Mouse (Mus musculus): ENCODE results near the gene Scaf8. TPM values are rescaled to one million over a fixed set of nuclear protein-coding genes. Genes with fewer than 3 reads are reported as not detected.

Gene Scaf8
- polyA plus RNA-seq, 1 experiment from 2014 or later, result 20.9 TPM

DNA sequence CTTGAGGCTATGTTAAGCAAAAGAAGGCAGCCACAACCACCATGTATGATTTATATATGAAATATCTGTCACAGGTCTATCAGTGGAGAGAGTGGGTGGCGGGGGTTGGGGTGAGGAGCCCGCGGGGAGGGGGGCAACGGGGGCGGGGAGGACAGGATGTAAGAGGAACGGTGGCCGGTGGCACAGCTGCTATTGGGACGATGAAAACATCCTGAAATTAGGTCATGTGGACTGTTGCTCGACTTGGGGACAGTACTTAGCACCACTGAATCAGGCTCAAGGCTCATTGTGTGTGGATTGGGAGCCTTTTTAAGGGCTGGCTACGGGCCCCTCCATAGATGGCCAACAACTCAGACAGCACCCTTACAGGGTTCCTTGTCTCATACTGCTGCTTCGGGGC is 105.4 kb downstream of the Scaf8 start:
- H3K27ac ChIP-seq (replicated peaks), result no peak overlapping the region
- no peaks in the 10 kb centered on the region for H3K27me3 ChIP-seq (ENCODE audit: low read depth, poor library complexity, severe bottlenecking)
- peaks cover 25% of the 10 kb centered on the region for H3K36me3 ChIP-seq
- no peak for DNase-seq (ENCODE audit: low spot score)
- no peak overlapping the region for H3K4me3 ChIP-seq
- no peaks in the 10 kb centered on the region for H3K9me3 ChIP-seq (replicated peaks)
- no peaks in the 10 kb centered on the region for H3K4me1 ChIP-seq
- 81% methylated on average over 11 of the region's 11 CpGs for WGBS

DNA sequence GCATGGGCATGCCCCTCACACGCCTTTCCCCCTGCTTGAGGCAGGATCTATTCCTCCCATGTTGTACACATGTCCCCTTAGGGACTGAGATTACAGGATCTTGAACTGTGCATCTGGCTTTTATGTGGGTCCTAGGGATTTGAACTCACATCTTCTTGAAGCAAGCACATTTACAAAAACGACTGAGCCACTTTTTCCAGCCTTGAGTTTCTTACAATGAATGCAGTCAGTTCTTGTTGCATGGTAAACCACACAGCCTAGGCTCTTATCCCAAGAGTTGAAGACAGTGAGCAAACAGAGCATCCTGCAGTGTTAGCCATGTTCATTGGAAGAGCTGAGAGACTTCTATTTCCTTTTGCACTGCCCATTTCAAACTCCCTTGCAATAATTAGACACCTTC is 108.3 kb downstream of the Scaf8 start:
- Histone ChIP-seq H3K36me3 (peaks cover 5% of the 10 kb centered on the region), H3K9me3 (replicated peaks) (no peaks in the 10 kb centered on the region), H3K4me3 (no peak overlapping the region), H3K27ac (replicated peaks) (no peak overlapping the region), H3K4me1 (no peaks in the 10 kb centered on the region), H3K27me3 (ENCODE audit: low read depth, poor library complexity, severe bottlenecking) (no peaks in the 10 kb centered on the region)
- 71% methylated on average over 2 of the region's 2 CpGs for WGBS
- no peak for DNase-seq (ENCODE audit: low spot score)

DNA sequence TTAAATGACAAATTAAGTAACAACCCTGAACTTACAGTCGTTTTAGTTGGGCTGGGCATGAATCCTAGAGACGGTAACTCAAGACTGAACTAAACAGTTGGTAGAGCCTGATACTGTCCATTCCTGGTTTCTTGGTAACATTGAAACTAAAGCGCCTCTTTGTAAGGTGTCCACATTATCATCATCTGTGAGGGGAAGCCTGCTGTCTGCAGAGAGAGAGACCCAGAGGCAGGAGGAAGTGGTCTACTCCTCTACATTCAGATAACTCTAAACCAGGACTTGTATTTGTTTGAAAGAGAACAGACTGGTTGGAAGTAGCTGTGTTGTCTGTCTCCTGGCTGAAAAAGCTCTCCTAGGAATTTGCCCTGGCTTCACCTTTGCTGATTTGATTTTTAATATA is 108.9 kb downstream of the Scaf8 start:
- WGBS, result 86% methylated on average over 3 of the region's 3 CpGs
- Histone ChIP-seq H3K27ac (replicated peaks) (no peak overlapping the region), H3K27me3 (ENCODE audit: low read depth, poor library complexity, severe bottlenecking) (no peaks in the 10 kb centered on the region), H3K9me3 (replicated peaks) (no peaks in the 10 kb centered on the region), H3K36me3 (peaks cover 2% of the 10 kb centered on the region; the same call in 1 of the 2 replicates), H3K4me3 (no peak overlapping the region), H3K4me1 (no peaks in the 10 kb centered on the region)
- DNase-seq (ENCODE audit: low spot score), result no peak

DNA sequence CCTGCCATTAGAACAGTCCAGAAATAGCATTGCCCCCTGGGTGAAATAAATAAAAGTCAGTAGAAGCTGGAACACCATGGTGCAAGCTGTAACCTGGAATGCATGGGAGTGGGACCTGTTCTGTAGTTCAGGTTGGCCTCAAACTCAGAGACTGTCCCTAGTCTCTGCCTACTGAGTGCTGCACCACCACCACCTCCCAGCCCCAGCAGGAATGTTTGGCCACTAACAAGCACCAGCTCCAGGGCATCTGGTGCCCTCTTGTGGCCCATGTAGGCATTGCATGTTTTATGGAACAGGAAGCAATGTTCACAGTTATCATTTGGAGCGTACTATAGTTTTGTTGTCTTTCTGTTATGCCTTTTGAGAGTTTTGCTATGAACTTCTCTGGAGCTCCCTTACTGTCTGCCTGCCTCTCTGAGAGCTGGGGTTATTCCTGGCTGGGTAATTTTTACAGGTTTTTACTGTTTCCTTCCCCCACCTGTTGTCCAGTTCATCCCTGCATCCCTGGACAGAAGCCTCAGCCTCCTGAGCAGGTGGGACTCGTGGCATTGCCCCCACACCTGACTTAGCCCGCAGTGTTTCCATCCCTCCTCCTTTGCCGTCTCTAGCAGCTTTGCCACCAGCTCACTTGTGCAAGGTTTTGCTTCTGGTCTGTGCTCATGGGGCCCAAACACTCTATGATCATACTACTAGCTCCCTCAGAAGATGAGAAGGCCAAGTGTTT is 109.8 kb downstream of the Scaf8 start:
- H3K9me3 ChIP-seq (replicated peaks), result no peaks in the 10 kb centered on the region
- peaks cover 2% of the 10 kb centered on the region; the same call in 1 of the 2 replicates for H3K36me3 ChIP-seq
- H3K4me1 ChIP-seq, result no peaks in the 10 kb centered on the region
- no peak overlapping the region for H3K27ac ChIP-seq (replicated peaks)
- 64% methylated on average over 4 of the region's 4 CpGs for WGBS
- peak; percentile 75 for DNase-seq (ENCODE audit: low spot score)
- H3K4me3 ChIP-seq, result no peak overlapping the region
- H3K27me3 ChIP-seq (ENCODE audit: low read depth, poor library complexity, severe bottlenecking), result no peaks in the 10 kb centered on the region

DNA sequence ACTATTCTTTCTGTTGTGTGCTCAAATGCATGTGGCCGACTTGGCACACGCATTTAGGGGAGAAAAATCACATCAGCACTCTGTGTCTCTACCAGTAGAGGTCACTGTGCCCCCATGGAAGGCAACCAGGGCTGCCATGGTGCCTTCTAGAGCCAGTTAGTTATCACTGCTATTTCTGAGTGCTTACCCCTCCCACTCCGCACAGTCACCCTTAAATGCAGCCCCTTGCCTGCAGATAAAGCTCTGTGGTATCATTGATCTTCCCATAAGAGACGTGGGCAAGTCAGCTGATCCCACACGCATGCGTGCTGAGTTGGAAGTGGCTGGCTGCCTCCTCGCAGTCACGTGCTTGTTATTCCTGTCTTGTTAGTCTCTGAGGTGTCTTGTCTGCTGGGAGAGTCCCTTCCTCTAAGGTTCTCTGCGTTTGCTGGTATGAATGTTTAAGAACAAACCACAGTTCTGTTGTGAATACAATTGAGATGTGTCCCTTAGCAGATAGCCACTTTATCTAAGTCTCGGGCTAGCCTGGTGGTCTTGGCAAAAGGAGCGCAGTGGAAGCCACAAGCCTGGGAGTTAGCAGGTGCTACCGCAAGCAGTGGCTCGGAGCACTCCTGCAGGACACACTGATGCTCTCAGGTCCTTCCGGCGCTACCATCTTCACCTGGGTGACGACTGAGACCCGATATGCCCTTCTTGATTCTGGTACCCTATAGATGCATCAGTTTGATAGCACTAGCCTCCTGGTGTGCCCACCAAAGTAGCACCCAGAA is 115.6 kb downstream of the Scaf8 start:
- WGBS, result 84% methylated on average over 17 of the region's 17 CpGs

DNA sequence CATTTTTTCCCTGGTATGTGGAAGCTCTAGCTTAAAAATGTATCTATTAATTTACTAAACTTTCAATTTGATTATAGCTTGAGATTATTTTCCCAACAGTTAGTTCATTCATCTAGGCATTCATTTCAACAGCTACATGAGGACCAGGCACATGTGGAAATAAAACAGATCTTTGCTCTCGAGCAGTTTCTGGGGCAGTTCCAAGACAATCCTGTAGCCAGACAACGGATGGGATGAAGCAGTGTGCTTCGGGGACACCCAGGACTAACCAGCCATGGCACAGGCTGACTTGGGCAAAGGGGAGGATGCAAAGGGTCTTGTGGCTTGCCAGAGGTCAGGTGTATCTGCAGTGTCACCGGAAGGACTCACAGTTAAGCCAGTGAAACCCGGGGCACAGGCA is 117.9 kb downstream of the Scaf8 start:
- Histone ChIP-seq H3K4me3 (no peak overlapping the region), H3K36me3 (peaks cover 37% of the 10 kb centered on the region), H3K9me3 (replicated peaks) (no peaks in the 10 kb centered on the region), H3K4me1 (no peaks in the 10 kb centered on the region), H3K27ac (replicated peaks) (no peak overlapping the region), H3K27me3 (ENCODE audit: low read depth, poor library complexity, severe bottlenecking) (no peaks in the 10 kb centered on the region)
- 97% methylated on average over 5 of the region's 5 CpGs for WGBS
- no peak for DNase-seq (ENCODE audit: low spot score)

More for the DNA sequence above, 115.6 kb downstream of the Scaf8 start:
- H3K27ac ChIP-seq (replicated peaks), result no peak overlapping the region
- H3K36me3 ChIP-seq, result peaks cover 26% of the 10 kb centered on the region
- H3K27me3 ChIP-seq (ENCODE audit: low read depth, poor library complexity, severe bottlenecking), result no peaks in the 10 kb centered on the region
- H3K4me1 ChIP-seq, result no peaks in the 10 kb centered on the region
- peak; percentile 52 for DNase-seq (ENCODE audit: low spot score)
- no peak overlapping the region for H3K4me3 ChIP-seq
- H3K9me3 ChIP-seq (replicated peaks), result no peaks in the 10 kb centered on the region

DNA sequence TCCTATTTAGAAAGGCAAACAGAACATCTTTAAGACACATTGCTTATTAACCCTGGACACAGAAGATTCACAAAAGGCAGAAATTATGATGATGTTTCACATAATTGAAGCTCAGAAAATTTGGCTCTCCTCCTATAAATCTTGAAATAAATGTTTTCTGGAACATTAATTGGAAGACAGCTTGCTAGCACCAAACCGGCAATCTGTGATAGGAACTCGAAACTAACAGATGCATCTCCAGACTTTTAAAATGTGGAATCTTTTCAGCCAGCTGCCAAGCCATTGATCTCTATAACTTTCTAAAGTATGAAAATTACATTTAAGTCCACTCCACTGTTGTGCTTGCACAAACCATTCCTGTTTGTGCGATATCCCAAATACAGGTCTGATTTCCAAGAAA is 128.9 kb downstream of the Scaf8 start:
- DNase-seq (ENCODE audit: low spot score), result no peak
- peaks cover 25% of the 10 kb centered on the region; the same call in 1 of the 2 replicates for H3K36me3 ChIP-seq
- H3K4me3 ChIP-seq, result no peak overlapping the region
- H3K27ac ChIP-seq (replicated peaks), result no peak overlapping the region
- H3K27me3 ChIP-seq (ENCODE audit: low read depth, poor library complexity, severe bottlenecking), result no peaks in the 10 kb centered on the region
- peaks cover 31% of the 10 kb centered on the region for H3K4me1 ChIP-seq
- 96% methylated on average over 3 of the region's 3 CpGs for WGBS
- no peaks in the 10 kb centered on the region for H3K9me3 ChIP-seq (replicated peaks)

DNA sequence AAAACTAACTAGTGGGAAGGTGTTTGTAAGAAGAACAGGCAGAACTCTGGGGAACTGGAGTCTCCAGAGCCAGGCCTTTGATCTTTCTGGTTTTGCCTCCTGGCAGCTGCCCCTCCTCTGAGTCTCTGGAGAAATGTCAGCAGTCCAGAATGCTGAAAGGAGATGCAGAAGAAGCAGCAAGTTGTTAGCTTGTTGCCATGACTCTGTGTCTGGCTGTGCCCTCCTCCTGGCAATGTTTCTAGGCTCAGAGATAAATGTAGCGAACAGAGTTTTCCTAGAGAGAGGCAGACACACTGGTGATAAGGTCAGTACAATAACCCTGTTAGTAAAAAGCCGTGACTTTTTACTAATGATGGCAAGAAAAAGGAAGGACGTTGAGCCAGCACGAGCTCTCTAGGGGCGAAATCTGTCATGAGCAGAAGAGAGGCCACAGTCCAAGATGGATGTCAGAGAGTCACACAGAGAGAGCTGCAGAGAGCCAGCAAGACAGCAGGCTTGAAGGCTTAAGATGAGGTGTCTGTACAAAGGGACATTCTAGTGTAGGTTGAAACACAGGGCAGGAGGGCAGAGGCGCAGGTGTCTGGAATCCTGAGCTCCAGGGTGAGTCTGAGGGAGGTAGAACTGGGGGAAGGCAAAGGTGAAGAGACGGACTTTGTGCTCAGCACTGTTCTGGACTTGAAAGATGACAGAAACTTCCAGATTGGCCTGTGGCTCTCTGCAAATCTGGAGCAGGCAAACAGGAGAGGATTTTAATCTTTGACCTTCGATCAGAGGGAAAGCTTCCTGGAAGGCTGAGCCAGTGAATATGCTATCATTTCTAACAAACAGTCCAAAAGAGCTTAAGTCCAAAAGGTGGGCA is 130.3 kb downstream of the Scaf8 start:
- Histone ChIP-seq H3K4me1 (peaks cover 31% of the 10 kb centered on the region), H3K9me3 (replicated peaks) (no peaks in the 10 kb centered on the region), H3K36me3 (peaks cover 18% of the 10 kb centered on the region), H3K4me3 (no peak overlapping the region), H3K27ac (replicated peaks) (no peak overlapping the region), H3K27me3 (ENCODE audit: low read depth, poor library complexity, severe bottlenecking) (no peaks in the 10 kb centered on the region)
- DNase-seq (ENCODE audit: low spot score), result no peak
- WGBS, result 80% methylated on average over 8 of the region's 8 CpGs

DNA sequence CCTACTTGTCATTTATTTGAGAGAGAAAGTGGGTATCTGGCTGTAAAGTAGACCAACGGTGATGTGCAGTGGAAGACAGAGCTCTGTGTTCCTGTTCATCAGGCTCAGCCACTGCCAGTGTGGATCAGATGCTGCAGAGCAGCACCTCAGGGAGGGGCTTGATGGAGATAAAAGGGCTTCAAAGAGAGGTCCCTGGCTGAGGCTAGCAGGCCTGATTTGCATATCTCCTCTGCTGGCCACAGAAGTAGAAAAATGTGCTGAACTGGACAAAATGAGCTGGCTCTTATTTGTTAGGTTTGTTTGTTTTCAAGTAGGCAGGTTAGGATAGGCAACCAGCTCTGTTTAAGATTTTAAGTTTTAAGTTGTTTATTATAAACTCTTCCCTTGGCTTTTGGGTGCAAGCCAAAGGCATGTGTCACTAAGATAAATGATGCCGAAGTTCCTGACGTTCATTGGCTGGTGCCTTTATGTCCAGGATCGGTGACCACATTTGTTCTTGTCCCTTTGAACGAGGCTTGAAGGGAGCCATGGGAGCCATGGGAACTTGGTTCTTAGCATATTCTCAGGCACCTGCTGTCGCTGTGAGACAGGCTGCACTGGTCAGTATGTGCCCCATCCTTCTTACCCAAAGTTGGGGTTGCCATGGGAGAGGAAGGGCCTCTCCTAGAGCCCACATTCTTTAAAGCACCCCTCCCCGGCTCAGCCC is 132.0 kb downstream of the Scaf8 start:
- H3K36me3 ChIP-seq, result peaks cover 10% of the 10 kb centered on the region
- WGBS, result 67% methylated on average over 7 of the region's 7 CpGs
- no peaks in the 10 kb centered on the region for H3K27me3 ChIP-seq (ENCODE audit: low read depth, poor library complexity, severe bottlenecking)
- H3K4me1 ChIP-seq, result peaks cover 31% of the 10 kb centered on the region
- no peak for DNase-seq (ENCODE audit: low spot score)
- no peak overlapping the region for H3K4me3 ChIP-seq
- peak overlapping the region; percentile 63 for H3K27ac ChIP-seq (replicated peaks)
- H3K9me3 ChIP-seq (replicated peaks), result no peaks in the 10 kb centered on the region

Other genes starting within 250 kb of the Scaf8 start
- gene Tiam2, start 211.6 kb downstream of the Scaf8 start, polyA plus RNA-seq (2016; fragmentation: Nextera tagmentation; extraction: Ambion mirVana), result 2.9 and 3.0 TPM in 2 replicates